Mouse (Mus musculus) midbrain, embryonic 10.5 days (tissue): ENCODE results near the gene Gsk3b. TPM values are rescaled to one million over a fixed set of nuclear protein-coding genes. Genes with fewer than 3 reads are reported as not detected.
"Not testable (repeated sequence)": the region's sequence is repeated elsewhere in the genome, so short reads cannot be mapped to it uniquely, and the experiment has no call there.

Experiments
- DNase-seq: peaks from one replicate; pipeline ENCODE4 v3.0.0-alpha.2; 2017; ENCODE audit warnings: low spot score
- H3K27ac ChIP-seq: fragments of 300-500 bp; sonication (generic); replicated peaks from 2 replicates; pipeline ENCODE4 v1.5.1; 2016; ENCODE audit warnings: mild to moderate bottlenecking
- H3K27me3 ChIP-seq: fragments of 300-500 bp; sonication (generic); 2 replicates; pipeline ENCODE4 v1.6.1; 2016; ENCODE audit warnings: low read depth, mild to moderate bottlenecking; ENCODE audit not compliant: poor library complexity, severe bottlenecking
- H3K36me3 ChIP-seq: fragments of 300-500 bp; sonication (generic); 2 replicates; pipeline ENCODE4 v1.6.1; 2016; ENCODE audit warnings: mild to moderate bottlenecking, moderate library complexity
- H3K4me1 ChIP-seq: fragments of 300-500 bp; sonication (generic); 2 replicates; pipeline ENCODE4 v1.6.1; 2016
- H3K4me3 ChIP-seq: fragments of 300-500 bp; sonication (generic); 2 replicates; pipeline ENCODE4 v1.5.1; 2016; ENCODE audit warnings: mild to moderate bottlenecking, moderate library complexity
- H3K9me3 ChIP-seq: fragments of 300-500 bp; sonication (generic); replicated peaks from 2 replicates; pipeline ENCODE4 v1.6.1; 2016; ENCODE audit warnings: mild to moderate bottlenecking
- WGBS: fragments of 180-500 bp; shearing (Covaris S2); methylation state at CpG from one replicate; pipeline ENCODE4 v1.1.7; 2016; 5-methylcytosine and 5-hydroxymethylcytosine counted together
- polyA plus RNA-seq: library from polyadenylated mRNA; unstranded; fragments of >200 nt; fragmentation: Nextera tagmentation; extraction: Ambion mirVana; gene quantifications from 2 replicates; pipeline ENCODE4 v1.2.1, GENCODE M21; 2016

Gsk3b gene
- polyA plus RNA-seq: 72.9 and 90.7 TPM in 2 replicates

GRCm38 (mm10) chr16:38088629-38089446 is at the start of gene Gsk3b:
Gene Gsk3b (plus strand): TSS chr16:38089001.
- H3K27ac ChIP-seq: peak within 1 kb of the TSS; percentile 99
- WGBS: under 1% methylated on average over 69 of the region's 69 CpGs
- H3K27me3 ChIP-seq: no peaks in the 10 kb centered on the region
- no peaks in the 10 kb centered on the region for H3K9me3 ChIP-seq
- peaks cover 39% of the 10 kb centered on the region for H3K4me1 ChIP-seq
- DNase-seq: peak; percentile 100
- H3K4me3 ChIP-seq: peak within 1 kb of the TSS; percentile 95
- H3K36me3 ChIP-seq: peaks cover 3% of the 10 kb centered on the region; the same call in 1 of the 2 replicates

- Histone ChIP-seq H3K27ac (no peak overlapping the region), H3K4me1 (no peaks in the 10 kb centered on the region), H3K27me3 (no peaks in the 10 kb centered on the region), H3K9me3 (no peaks in the 10 kb centered on the region), H3K4me3 (no peak overlapping the region), H3K36me3 (no peaks in the 10 kb centered on the region)
- no peak for DNase-seq
- 96% methylated on average over 1 of the region's 1 CpGs for WGBS
Measured at GRCm38 (mm10) chr16:38042160-38042559, 46.6 kb upstream of the Gsk3b start.

- Histone ChIP-seq H3K4me3 (no peak overlapping the region), H3K9me3 (no peaks in the 10 kb centered on the region), H3K27me3 (no peaks in the 10 kb centered on the region), H3K4me1 (no peaks in the 10 kb centered on the region), H3K27ac (no peak overlapping the region), H3K36me3 (no peaks in the 10 kb centered on the region)
- 89% methylated on average over 5 of the region's 5 CpGs for WGBS
- DNase-seq: no peak
Measured at GRCm38 (mm10) chr16:38044551-38044950, 44.2 kb upstream of the Gsk3b start.

GRCm38 (mm10) chr16:38047781-38048558 is 40.8 kb upstream of the Gsk3b start:
- Histone ChIP-seq H3K9me3 (no peaks in the 10 kb centered on the region), H3K27ac (no peak overlapping the region), H3K27me3 (no peaks in the 10 kb centered on the region), H3K4me1 (no peaks in the 10 kb centered on the region), H3K36me3 (no peaks in the 10 kb centered on the region), H3K4me3 (no peak overlapping the region)
- 84% methylated on average over 23 of the region's 23 CpGs for WGBS
- DNase-seq: no peak

GRCm38 (mm10) chr16:38057898-38058297 is 30.9 kb upstream of the Gsk3b start:
- Histone ChIP-seq H3K9me3 (no peaks in the 10 kb centered on the region), H3K27ac (no peak overlapping the region), H3K4me1 (no peaks in the 10 kb centered on the region), H3K4me3 (no peak overlapping the region), H3K36me3 (no peaks in the 10 kb centered on the region), H3K27me3 (no peaks in the 10 kb centered on the region)
- DNase-seq: no peak
- 84% methylated on average over 1 of the region's 1 CpGs for WGBS

GRCm38 (mm10) chr16:38058836-38059235 is 30.0 kb upstream of the Gsk3b start:
- Histone ChIP-seq H3K4me1 (no peaks in the 10 kb centered on the region), H3K36me3 (no peaks in the 10 kb centered on the region), H3K27me3 (no peaks in the 10 kb centered on the region), H3K9me3 (no peaks in the 10 kb centered on the region), H3K27ac (no peak overlapping the region), H3K4me3 (no peak overlapping the region)
- DNase-seq: no peak
- 82% methylated on average over 3 of the region's 3 CpGs for WGBS

GRCm38 (mm10) chr16:38059631-38060030 is 29.2 kb upstream of the Gsk3b start:
- Histone ChIP-seq H3K4me3 (no peak overlapping the region), H3K27ac (no peak overlapping the region), H3K27me3 (no peaks in the 10 kb centered on the region), H3K9me3 (no peaks in the 10 kb centered on the region), H3K36me3 (no peaks in the 10 kb centered on the region), H3K4me1 (no peaks in the 10 kb centered on the region)
- WGBS: 87% methylated on average over 4 of the region's 4 CpGs
- DNase-seq: no peak

- not testable (repeated sequence) for DNase-seq, H3K27ac ChIP-seq, H3K4me3 ChIP-seq, H3K4me1 ChIP-seq, H3K36me3 ChIP-seq, H3K27me3 ChIP-seq
- peaks cover 25% of the 10 kb centered on the region; the same call in 1 of the 2 replicates for H3K9me3 ChIP-seq
- WGBS: 97% methylated on average over 1 of the region's 5 CpGs
Measured at GRCm38 (mm10) chr16:38073859-38074631, 14.8 kb upstream of the Gsk3b start.

- 66% methylated on average over 1 of the region's 1 CpGs for WGBS
- H3K9me3 ChIP-seq: no peaks in the 10 kb centered on the region
- no peak overlapping the region for H3K27ac ChIP-seq
- H3K27me3 ChIP-seq: no peaks in the 10 kb centered on the region
- no peaks in the 10 kb centered on the region for H3K4me1 ChIP-seq
- no peak overlapping the region for H3K4me3 ChIP-seq
- no peak for DNase-seq
- no peaks in the 10 kb centered on the region for H3K36me3 ChIP-seq
Measured at GRCm38 (mm10) chr16:38080201-38080600, 8.6 kb upstream of the Gsk3b start.

GRCm38 (mm10) chr16:38087231-38087630 is 1.6 kb upstream of the Gsk3b start:
- H3K4me3 ChIP-seq: peak overlapping the region; percentile 95

GRCm38 (mm10) chr16:38087645-38088125 is 1.1 kb upstream of the Gsk3b start:
- Histone ChIP-seq H3K36me3 (no peaks in the 10 kb centered on the region), H3K9me3 (no peaks in the 10 kb centered on the region), H3K27ac (peak overlapping the region; percentile 99), H3K4me1 (peaks cover 29% of the 10 kb centered on the region), H3K4me3 (peak overlapping the region; percentile 95), H3K27me3 (no peaks in the 10 kb centered on the region)
- DNase-seq: no peak
- 7% methylated on average over 11 of the region's 11 CpGs for WGBS

More at GRCm38 (mm10) chr16:38087231-38087630, 1.6 kb upstream of the Gsk3b start:
- H3K4me1 ChIP-seq: peaks cover 24% of the 10 kb centered on the region
- DNase-seq: no peak
- H3K27ac ChIP-seq: peak overlapping the region; percentile 99
- no peaks in the 10 kb centered on the region for H3K36me3 ChIP-seq
- WGBS: 44% methylated on average over 10 of the region's 10 CpGs
- no peaks in the 10 kb centered on the region for H3K27me3 ChIP-seq
- H3K9me3 ChIP-seq: no peaks in the 10 kb centered on the region

GRCm38 (mm10) chr16:38088126-38088628 is 624 bp upstream of the Gsk3b start:
- H3K27ac ChIP-seq: peak overlapping the region; percentile 99
- peak; percentile 90 for DNase-seq
- under 1% methylated on average over 37 of the region's 40 CpGs for WGBS

More at GRCm38 (mm10) chr16:38088126-38088628, 624 bp upstream of the Gsk3b start:
- Histone ChIP-seq H3K4me3 (peak overlapping the region; percentile 95), H3K9me3 (no peaks in the 10 kb centered on the region), H3K36me3 (no peaks in the 10 kb centered on the region), H3K4me1 (peaks cover 34% of the 10 kb centered on the region), H3K27me3 (no peaks in the 10 kb centered on the region)
